Mouse (Mus musculus) T-cell, adult 2 months (primary cell): ENCODE measurements around the gene 1110032F04Rik.
"Not testable (repeated sequence)": the region's sequence is repeated elsewhere in the genome, so short reads cannot be mapped to it uniquely, and the experiment has no call there.

Source experiments
- DNase-seq: peaks from one replicate; pipeline ENCODE4 v3.0.0; 2022; ENCODE audit warnings: low spot score

Gene 1110032F04Rik

GRCm38 (mm10) chr3:68869211-68869690 is at the start of gene 1110032F04Rik:
Gene 1110032F04Rik (plus strand): TSS chr3:68869586.
- DNase-seq: peak; percentile 34

GRCm38 (mm10) chr3:68821406-68821805 is 48.0 kb upstream of the 1110032F04Rik start:
- no peak for DNase-seq

- no peak for DNase-seq
Observed at GRCm38 (mm10) chr3:68821926-68822341, 47.5 kb upstream of the 1110032F04Rik start.

GRCm38 (mm10) chr3:68823876-68824764 is 45.3 kb upstream of the 1110032F04Rik start:
- no peak for DNase-seq

GRCm38 (mm10) chr3:68824765-68825090 is 44.7 kb upstream of the 1110032F04Rik start:
- DNase-seq: no peak

- DNase-seq: no peak
Observed at GRCm38 (mm10) chr3:68825151-68825550, 44.2 kb upstream of the 1110032F04Rik start.

- no peak for DNase-seq
Observed at GRCm38 (mm10) chr3:68827671-68828070, 41.7 kb upstream of the 1110032F04Rik start.

GRCm38 (mm10) chr3:68829944-68830343 is 39.4 kb upstream of the 1110032F04Rik start:
- DNase-seq: peak; percentile 5

- DNase-seq: no peak
Observed at GRCm38 (mm10) chr3:68836857-68837499, 32.4 kb upstream of the 1110032F04Rik start.

GRCm38 (mm10) chr3:68840206-68840605 is 29.2 kb upstream of the 1110032F04Rik start:
- no peak for DNase-seq

GRCm38 (mm10) chr3:68844025-68844424 is 25.4 kb upstream of the 1110032F04Rik start:
- DNase-seq: no peak

GRCm38 (mm10) chr3:68848323-68848722 is 21.1 kb upstream of the 1110032F04Rik start:
- DNase-seq: no peak

GRCm38 (mm10) chr3:68852414-68852813 is 17.0 kb upstream of the 1110032F04Rik start:
- DNase-seq: no peak

- DNase-seq: peak; percentile 33
Observed at GRCm38 (mm10) chr3:68869691-68870567, 543 bp downstream of the 1110032F04Rik start.

GRCm38 (mm10) chr3:68870568-68870950 is 1.2 kb downstream of the 1110032F04Rik start:
- DNase-seq: no peak

- DNase-seq: no peak
Observed at GRCm38 (mm10) chr3:68874079-68874478, 4.7 kb downstream of the 1110032F04Rik start.

- DNase-seq: no peak
Observed at GRCm38 (mm10) chr3:68886845-68887244, 17.5 kb downstream of the 1110032F04Rik start.

GRCm38 (mm10) chr3:68895426-68895825 is 26.0 kb downstream of the 1110032F04Rik start:
- no peak for DNase-seq

- no peak for DNase-seq
Observed at GRCm38 (mm10) chr3:68897154-68897553, 27.8 kb downstream of the 1110032F04Rik start.

GRCm38 (mm10) chr3:68902636-68903035 is 33.2 kb downstream of the 1110032F04Rik start:
- not testable (repeated sequence) for DNase-seq

GRCm38 (mm10) chr3:68904902-68905778 is 35.8 kb downstream of the 1110032F04Rik start:
- no peak for DNase-seq
